Mouse (Mus musculus): Measurements from ENCODE around the gene Ucn2. TPM values are rescaled to one million over a fixed set of nuclear protein-coding genes. Genes with fewer than 3 reads are reported as not detected.

The Ucn2 gene
- not detected in 2 replicates for polyA plus RNA-seq (2011; ENCODE audit: insufficient read depth, insufficient read length, low read depth, missing spikeins)

DNA sequence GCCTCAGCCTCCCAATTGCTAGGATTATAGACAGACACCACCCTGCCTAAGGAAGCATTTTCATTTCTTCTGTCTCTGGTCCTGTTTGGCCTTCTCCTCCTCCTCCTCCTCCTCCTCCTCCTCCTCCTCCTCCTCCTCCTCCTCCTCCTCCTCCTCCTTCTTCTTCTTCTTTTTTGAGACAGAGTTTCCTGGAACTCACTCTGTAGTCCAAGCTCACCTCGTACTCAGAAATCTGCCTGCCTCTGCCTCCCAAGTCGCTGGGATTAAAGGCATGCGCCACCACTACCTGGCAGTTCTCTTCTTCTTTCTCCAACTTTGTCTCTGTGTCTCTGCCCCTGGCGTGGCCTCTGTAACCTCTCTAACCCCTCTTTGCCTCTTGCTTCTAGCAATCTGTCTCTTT, at the start of gene Ucn2:
Gene Ucn2 (plus strand): TSS at position 301 of the 400 bp plus-strand sequence.
- H3K27me3 ChIP-seq (ENCODE audit: control insufficient read depth, insufficient read depth, low read length, poor library complexity, severe bottlenecking) = no peaks in the 10 kb centered on the region
- no peak within 1 kb of the TSS for H3K27ac ChIP-seq (ENCODE audit: insufficient read depth, low read length)
- H3K36me3 ChIP-seq (ENCODE audit: control insufficient read depth, insufficient read depth, low read length, poor library complexity, severe bottlenecking) = no peaks in the 10 kb centered on the region
- TF ChIP-seq CTCF (IDR thresholded peaks at IDR 0.05; ENCODE audit: low read depth, low read length) (no peak), EP300 (IDR thresholded peaks at IDR 0.05; ENCODE audit: insufficient read depth, low read depth, low read length) (no peak), POLR2A (IDR thresholded peaks at IDR 0.05; ENCODE audit: insufficient read depth, low read length) (no peak)
- H3K4me3 ChIP-seq (ENCODE audit: low read depth, low read length) = no peak within 1 kb of the TSS
- no peaks in the 10 kb centered on the region for H3K9me3 ChIP-seq (replicated peaks; ENCODE audit: control insufficient read depth, insufficient read depth, low read length, poor library complexity, severe bottlenecking)
- H3K4me1 ChIP-seq (ENCODE audit: control insufficient read depth, insufficient read depth, low read length) = peaks cover 2% of the 10 kb centered on the region
- H3K9ac ChIP-seq (ENCODE audit: low read depth, poor library complexity, severe bottlenecking) = no peak within 1 kb of the TSS

DNA sequence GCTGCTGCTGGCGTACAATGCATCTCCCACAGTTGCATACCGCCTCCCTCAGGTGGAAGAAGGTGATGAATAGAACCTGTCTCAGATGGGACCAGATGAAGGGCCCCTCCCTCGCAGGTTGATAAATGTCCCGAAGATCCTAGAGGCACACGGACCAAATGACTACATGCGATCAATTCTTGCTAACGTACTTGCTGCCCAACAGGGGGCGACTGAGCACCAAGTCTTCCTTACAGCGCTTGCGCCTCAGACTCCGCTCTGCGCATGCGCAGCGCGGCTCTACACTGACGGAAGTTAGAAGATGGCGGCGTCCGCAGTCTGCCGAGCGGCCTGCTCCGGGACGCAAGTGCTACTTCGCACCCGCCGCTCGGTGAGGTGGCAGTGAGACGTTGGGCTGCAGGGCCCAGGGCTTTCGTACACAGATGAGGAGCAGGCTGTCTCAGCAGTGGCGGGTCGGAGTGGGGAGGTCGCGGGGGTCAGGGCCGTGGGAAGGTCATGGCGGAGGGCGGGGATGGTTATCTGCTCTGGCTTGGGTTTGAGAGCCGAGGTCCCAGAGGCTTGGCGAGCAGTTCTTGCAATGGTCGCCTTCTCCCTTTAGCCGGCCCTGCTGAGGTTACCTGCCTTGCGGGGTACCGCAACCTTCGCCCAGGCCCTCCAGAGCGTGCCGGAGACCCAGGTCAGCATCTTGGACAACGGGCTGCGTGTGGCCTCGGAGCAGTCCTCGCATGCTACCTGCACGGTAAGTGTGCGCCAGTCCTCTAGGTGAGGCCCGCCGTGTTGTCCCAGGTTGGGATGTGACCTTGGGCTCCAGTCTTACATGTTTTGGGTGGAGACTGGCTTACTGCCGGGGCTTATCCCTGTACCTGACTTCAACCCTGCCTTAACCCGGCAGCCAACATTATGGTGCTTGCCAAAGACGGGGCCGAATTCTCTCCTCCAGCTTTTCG, 49.1 kb upstream of the Ucn2 start, which contains the start of gene Uqcrc1:
Gene Uqcrc1 (plus strand): TSS at position 216 of the 947 bp plus-strand sequence.
- 0 out of 2 replicates have a peak within 1 kb of the TSS, but pooled peaks have one; percentile 1 for H3K27ac ChIP-seq (ENCODE audit: insufficient read depth, low read length)
- H3K4me1 ChIP-seq (ENCODE audit: control insufficient read depth, insufficient read depth, low read length) = peaks cover 2% of the 10 kb centered on the region
- TF ChIP-seq CTCF (IDR thresholded peaks at IDR 0.05; ENCODE audit: low read depth, low read length) (peak; percentile 77), EP300 (IDR thresholded peaks at IDR 0.05; ENCODE audit: insufficient read depth, low read depth, low read length) (peak; percentile 49; the same call in 1 of the 2 replicates), POLR2A (IDR thresholded peaks at IDR 0.05; ENCODE audit: insufficient read depth, low read length) (peak; percentile 85)

DNA sequence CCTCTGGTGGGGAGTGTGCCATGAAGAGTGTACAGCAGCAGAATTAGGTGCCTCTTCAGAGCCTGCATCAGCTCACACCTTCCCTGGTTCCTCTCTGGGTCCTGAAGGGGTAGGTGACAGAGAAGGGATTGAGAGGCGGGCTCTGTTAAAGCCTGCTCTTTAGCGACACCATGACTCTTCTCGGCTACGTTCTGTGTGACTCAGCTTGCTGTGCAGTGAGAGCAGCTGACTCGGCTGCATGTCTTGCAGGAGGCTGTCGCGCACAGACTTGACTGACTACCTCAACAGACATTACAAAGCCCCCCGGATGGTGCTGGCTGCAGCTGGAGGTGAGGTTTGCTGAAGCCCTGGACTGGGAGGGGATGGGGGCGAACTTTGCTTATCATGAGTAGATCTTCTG, 40.7 kb upstream of the Ucn2 start:
- peaks cover 74% of the 10 kb centered on the region for H3K36me3 ChIP-seq (ENCODE audit: control insufficient read depth, insufficient read depth, low read length, poor library complexity, severe bottlenecking)
- no peak overlapping the region for H3K4me3 ChIP-seq (ENCODE audit: low read depth, low read length)
- H3K4me1 ChIP-seq (ENCODE audit: control insufficient read depth, insufficient read depth, low read length) = no peaks in the 10 kb centered on the region
- no peaks in the 10 kb centered on the region for H3K9me3 ChIP-seq (replicated peaks; ENCODE audit: control insufficient read depth, insufficient read depth, low read length, poor library complexity, severe bottlenecking)
- TF ChIP-seq CTCF (IDR thresholded peaks at IDR 0.05; ENCODE audit: low read depth, low read length) (no peak), EP300 (IDR thresholded peaks at IDR 0.05; ENCODE audit: insufficient read depth, low read depth, low read length) (no peak)
- no peak overlapping the region for H3K9ac ChIP-seq (ENCODE audit: low read depth, poor library complexity, severe bottlenecking)
- H3K27me3 ChIP-seq (ENCODE audit: control insufficient read depth, insufficient read depth, low read length, poor library complexity, severe bottlenecking) = no peaks in the 10 kb centered on the region
- H3K27ac ChIP-seq (ENCODE audit: insufficient read depth, low read length) = no peak overlapping the region

More for the DNA sequence above, 49.1 kb upstream of the Ucn2 start, which contains the start of gene Uqcrc1:
- Histone ChIP-seq H3K36me3 (ENCODE audit: control insufficient read depth, insufficient read depth, low read length, poor library complexity, severe bottlenecking) (peaks cover 28% of the 10 kb centered on the region), H3K4me3 (ENCODE audit: low read depth, low read length) (peak within 1 kb of the TSS; percentile 88), H3K9me3 (replicated peaks; ENCODE audit: control insufficient read depth, insufficient read depth, low read length, poor library complexity, severe bottlenecking) (no peaks in the 10 kb centered on the region), H3K27me3 (ENCODE audit: control insufficient read depth, insufficient read depth, low read length, poor library complexity, severe bottlenecking) (no peaks in the 10 kb centered on the region), H3K9ac (ENCODE audit: low read depth, poor library complexity, severe bottlenecking) (peak within 1 kb of the TSS; percentile 65)

DNA sequence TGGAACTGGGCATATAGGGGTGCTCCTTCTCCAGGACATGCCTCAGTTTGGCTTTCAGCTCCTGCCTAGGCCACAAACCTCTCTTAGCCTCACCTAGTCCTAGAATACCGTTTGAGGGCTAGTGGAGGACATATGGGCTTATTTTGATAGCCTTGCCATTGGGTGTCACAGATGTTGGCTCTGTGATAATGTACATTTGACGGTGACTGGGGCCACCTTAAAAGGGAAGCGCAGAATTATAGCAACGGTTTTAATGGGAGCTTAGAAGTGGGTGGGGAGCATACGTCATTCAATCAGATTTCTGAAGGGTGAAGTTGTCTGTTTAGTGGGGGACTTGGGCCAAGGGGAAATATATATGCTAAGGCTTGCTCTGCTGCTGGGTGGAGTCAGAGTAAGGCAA, 40.2 kb upstream of the Ucn2 start:
- no peaks in the 10 kb centered on the region for H3K9me3 ChIP-seq (replicated peaks; ENCODE audit: control insufficient read depth, insufficient read depth, low read length, poor library complexity, severe bottlenecking)
- H3K27ac ChIP-seq (ENCODE audit: insufficient read depth, low read length) = no peak overlapping the region
- no peaks in the 10 kb centered on the region for H3K27me3 ChIP-seq (ENCODE audit: control insufficient read depth, insufficient read depth, low read length, poor library complexity, severe bottlenecking)
- no peak overlapping the region for H3K4me3 ChIP-seq (ENCODE audit: low read depth, low read length)
- H3K4me1 ChIP-seq (ENCODE audit: control insufficient read depth, insufficient read depth, low read length) = no peaks in the 10 kb centered on the region
- H3K9ac ChIP-seq (ENCODE audit: low read depth, poor library complexity, severe bottlenecking) = no peak overlapping the region
- H3K36me3 ChIP-seq (ENCODE audit: control insufficient read depth, insufficient read depth, low read length, poor library complexity, severe bottlenecking) = peaks cover 72% of the 10 kb centered on the region
- no peak for TF ChIP-seq EP300 (IDR thresholded peaks at IDR 0.05; ENCODE audit: insufficient read depth, low read depth, low read length)
- no peak for TF ChIP-seq POLR2A (IDR thresholded peaks at IDR 0.05; ENCODE audit: insufficient read depth, low read length)
- no peak for TF ChIP-seq CTCF (IDR thresholded peaks at IDR 0.05; ENCODE audit: low read depth, low read length)

GRCm38 (mm10) chr9:108949231-108949966, 36.4 kb upstream of the Ucn2 start:
- Histone ChIP-seq H3K27me3 (ENCODE audit: control insufficient read depth, insufficient read depth, low read length, poor library complexity, severe bottlenecking) (no peaks in the 10 kb centered on the region), H3K4me3 (ENCODE audit: low read depth, low read length) (no peak overlapping the region), H3K4me1 (ENCODE audit: control insufficient read depth, insufficient read depth, low read length) (no peaks in the 10 kb centered on the region), H3K9ac (ENCODE audit: low read depth, poor library complexity, severe bottlenecking) (no peak overlapping the region), H3K9me3 (replicated peaks; ENCODE audit: control insufficient read depth, insufficient read depth, low read length, poor library complexity, severe bottlenecking) (no peaks in the 10 kb centered on the region), H3K27ac (ENCODE audit: insufficient read depth, low read length) (0 out of 2 replicates have a peak overlapping the region, but pooled peaks have one; percentile 31), H3K36me3 (ENCODE audit: control insufficient read depth, insufficient read depth, low read length, poor library complexity, severe bottlenecking) (peaks cover 48% of the 10 kb centered on the region)
- TF ChIP-seq EP300 (IDR thresholded peaks at IDR 0.05; ENCODE audit: insufficient read depth, low read depth, low read length) (no peak), POLR2A (IDR thresholded peaks at IDR 0.05; ENCODE audit: insufficient read depth, low read length) (no peak), CTCF (IDR thresholded peaks at IDR 0.05; ENCODE audit: low read depth, low read length) (no peak)

Data from ES-Bruce4 (cell line).